Mouse (Mus musculus) myocyte (in vitro differentiated cells): ENCODE data around the gene Anxa8. TPM values are rescaled to one million over a fixed set of nuclear protein-coding genes. Genes with fewer than 3 reads are reported as not detected.

ENCODE experiments used
- H3K27me3 ChIP-seq: one replicate; pipeline ENCODE4 v1.6.1; 2011; ENCODE audit not compliant: control insufficient read depth, insufficient read depth, insufficient read length
- H3K36me3 ChIP-seq: one replicate; pipeline ENCODE4 v1.6.1; 2011; ENCODE audit not compliant: control insufficient read depth, insufficient read depth
- H3K4me2 ChIP-seq: one replicate; pipeline ENCODE4 v1.6.1; 2011; ENCODE audit warnings: low read depth, control low read depth
- H3K4me3 ChIP-seq: one replicate; pipeline ENCODE4 v1.5.1; 2011; ENCODE audit warnings: mild to moderate bottlenecking, control low read depth, moderate library complexity
- H3K79me2 ChIP-seq: one replicate; pipeline ENCODE4 v1.6.1; 2011; ENCODE audit not compliant: control insufficient read depth, insufficient read depth
- H3ac ChIP-seq: one replicate; pipeline ENCODE4 v1.6.1; 2011; ENCODE audit not compliant: control insufficient read depth, insufficient read length
- CEBPB ChIP-seq: IDR thresholded peaks from 2 replicates; pipeline ENCODE4 v1.6.1; 2011; ENCODE audit warnings: mild to moderate bottlenecking, moderate library complexity; ENCODE audit not compliant: poor library complexity, insufficient read depth, severe bottlenecking
- E2F4 ChIP-seq: IDR thresholded peaks from one replicate; pipeline ENCODE4 v1.6.1; 2011; ENCODE audit warnings: mild to moderate bottlenecking, control low read depth, moderate library complexity; ENCODE audit not compliant: insufficient read depth
- MAX ChIP-seq: IDR thresholded peaks from one replicate; pipeline ENCODE4 v1.6.1; 2011; ENCODE audit warnings: low read depth, mild to moderate bottlenecking, control low read depth
- MYOD1 ChIP-seq, 3 experiments: IDR thresholded peaks; one replicate each; pipeline ENCODE4 v1.6.1; 2011; ENCODE audit warnings: control low read depth in 2 of 3, low read depth in 2 of 3, mild to moderate bottlenecking in 2 of 3, moderate library complexity in 1 of 3; ENCODE audit not compliant: insufficient read length in 2 of 3, control insufficient read depth in 1 of 3
- MYOG ChIP-seq, 3 experiments: IDR thresholded peaks; one replicate each; pipeline ENCODE4 v1.6.1; 2011; ENCODE audit warnings: control low read depth in 2 of 3, low read depth in 2 of 3, mild to moderate bottlenecking in 2 of 3; ENCODE audit not compliant: insufficient read length in 2 of 3, control insufficient read depth in 1 of 3, insufficient read depth in 1 of 3
- POLR2A ChIP-seq: IDR thresholded peaks from one replicate; pipeline ENCODE4 v1.6.1; 2011; ENCODE audit warnings: low read depth, mild to moderate bottlenecking, control low read depth, moderate library complexity; ENCODE audit not compliant: insufficient read length
- POLR2AphosphoS2 ChIP-seq: IDR thresholded peaks from one replicate; pipeline ENCODE4 v1.6.1; 2011; ENCODE audit warnings: low read depth, control low read depth; ENCODE audit not compliant: insufficient read length
- REST ChIP-seq: IDR thresholded peaks from one replicate; pipeline ENCODE4 v1.6.1; 2011; ENCODE audit warnings: mild to moderate bottlenecking, control low read depth, moderate library complexity; ENCODE audit not compliant: insufficient read depth, insufficient read length
- SRF ChIP-seq: IDR thresholded peaks from one replicate; pipeline ENCODE4 v1.6.1; 2011; ENCODE audit warnings: low read depth; ENCODE audit not compliant: control insufficient read depth, insufficient read length
- TCF12 ChIP-seq: IDR thresholded peaks from one replicate; pipeline ENCODE4 v1.6.1; 2011; ENCODE audit warnings: mild to moderate bottlenecking, control low read depth; ENCODE audit not compliant: poor library complexity, insufficient read depth, severe bottlenecking
- TCF3 ChIP-seq: IDR thresholded peaks from one replicate; pipeline ENCODE4 v1.6.1; 2011; ENCODE audit warnings: low read depth, control low read depth; ENCODE audit not compliant: insufficient read length
- USF1 ChIP-seq: IDR thresholded peaks from one replicate; pipeline ENCODE4 v1.6.1; 2011; ENCODE audit warnings: low read depth, mild to moderate bottlenecking, control low read depth, moderate library complexity
- polyA plus RNA-seq: library from polyadenylated mRNA; unstranded; fragments of >200 nt; fragmentation: generic; extraction: Trizol; gene quantifications from one replicate; pipeline ENCODE4 v1.2.1, GENCODE M21; 2012; ENCODE audit warnings: missing spikeins

Gene Anxa8
- polyA plus RNA-seq, 1 experiment = 85.0 TPM

DNA sequence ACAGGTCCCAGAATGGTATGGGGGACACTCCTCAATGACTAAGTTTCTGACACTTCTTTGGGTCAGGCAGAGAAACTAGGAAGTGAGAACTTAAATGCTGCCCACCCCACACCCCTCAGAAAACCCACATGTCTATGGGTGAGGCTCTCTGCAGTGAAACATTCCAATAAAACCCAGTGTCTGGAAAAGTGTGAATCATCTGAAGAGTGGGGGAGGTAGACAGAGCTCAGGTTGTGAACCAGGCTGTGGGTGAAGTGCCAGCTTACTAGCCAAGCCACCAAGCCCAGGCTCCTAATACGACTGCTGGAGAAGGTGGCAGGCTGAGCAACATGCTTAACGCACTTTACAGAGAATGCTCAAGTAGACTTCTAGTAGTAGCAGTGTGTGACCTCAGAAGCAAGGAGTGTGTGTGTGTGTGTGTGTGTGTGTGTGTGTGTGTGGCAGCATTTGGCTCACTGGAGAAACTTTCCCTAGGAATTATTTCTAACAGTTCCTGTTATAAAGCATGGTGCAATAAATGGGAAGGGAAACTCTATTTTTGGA lies 2.1 kb downstream of the Anxa8 start:
- no peak overlapping the region for H3ac ChIP-seq
- no peaks in the 10 kb centered on the region for H3K36me3 ChIP-seq
- H3K27me3 ChIP-seq = no peaks in the 10 kb centered on the region
- H3K4me3 ChIP-seq = peak overlapping the region; percentile 16
- H3K79me2 ChIP-seq = peaks cover 4% of the 10 kb centered on the region
- H3K4me2 ChIP-seq = peak overlapping the region; percentile 78
- no peak for TF ChIP-seq TCF12
- no peak for TF ChIP-seq MYOD1 (IDR thresholded peaks at IDR 0.05; ENCODE audit: control insufficient read depth in 1 of 3, insufficient read length in 2 of 3, low read depth in 2 of 3)
- TF ChIP-seq USF1 = no peak
- no peak for TF ChIP-seq REST
- no peak for TF ChIP-seq SRF
- no peak for TF ChIP-seq POLR2AphosphoS2
- no peak for TF ChIP-seq E2F4

DNA sequence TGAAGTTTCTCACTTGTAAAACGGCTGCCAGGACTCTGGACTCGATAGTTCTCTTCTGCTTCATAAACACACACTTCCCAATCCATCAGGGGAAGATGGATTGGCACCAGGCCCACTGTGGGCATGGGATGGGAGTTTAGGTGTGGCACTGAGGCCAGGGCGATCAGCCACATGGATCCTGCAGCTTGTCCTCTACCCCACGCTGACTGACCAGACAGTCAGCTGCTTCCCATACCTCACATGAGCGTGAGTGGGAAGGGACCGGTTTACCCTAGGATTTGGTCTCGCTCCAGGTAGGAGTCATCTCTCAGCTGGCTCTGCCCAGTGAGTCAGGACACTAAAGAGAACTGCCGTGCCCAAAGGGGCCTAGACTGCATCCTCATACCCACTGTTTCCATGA lies 4.0 kb downstream of the Anxa8 start:
- no peak overlapping the region for H3K4me3 ChIP-seq
- peak overlapping the region; percentile 78 for H3K4me2 ChIP-seq
- no peaks in the 10 kb centered on the region for H3K27me3 ChIP-seq
- TF ChIP-seq SRF (no peak), POLR2A (peak; percentile 31), TCF12 (peak; percentile 46), POLR2AphosphoS2 (no peak), MYOD1 (IDR thresholded peaks at IDR 0.05; ENCODE audit: control insufficient read depth in 1 of 3, insufficient read length in 2 of 3, low read depth in 2 of 3) (peak in 2 of 3 experiments; percentile 75 to 93), E2F4 (no peak), MYOG (IDR thresholded peaks at IDR 0.05; ENCODE audit: control insufficient read depth in 1 of 3, insufficient read depth in 1 of 3, insufficient read length in 2 of 3, low read depth in 2 of 3) (peak in 2 of 3 experiments; percentile 51 to 80), USF1 (peak; percentile 13), CEBPB (no peak), TCF3 (peak; percentile 24)
- H3ac ChIP-seq = no peak overlapping the region
- peaks cover 4% of the 10 kb centered on the region for H3K79me2 ChIP-seq
- no peaks in the 10 kb centered on the region for H3K36me3 ChIP-seq

DNA sequence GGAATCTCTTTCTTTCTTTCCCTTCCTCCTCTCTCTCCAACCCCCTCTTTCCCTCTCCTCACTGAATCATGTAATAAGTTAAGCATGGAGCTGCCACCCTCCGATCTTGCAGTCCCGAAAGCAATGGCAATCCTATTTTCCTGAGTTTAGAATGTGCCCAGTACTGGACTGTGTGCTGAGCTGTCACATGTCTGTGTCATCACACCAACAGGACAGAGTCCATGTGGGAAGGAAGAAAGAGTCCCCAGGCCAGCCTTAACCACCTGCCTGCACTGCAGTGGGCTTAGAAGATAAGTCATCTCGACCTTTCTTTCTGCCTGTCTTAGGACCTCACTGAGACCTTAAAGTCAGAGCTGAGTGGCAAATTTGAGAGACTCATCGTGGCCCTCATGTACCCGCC lies 5.7 kb downstream of the Anxa8 start:
- H3K36me3 ChIP-seq = no peaks in the 10 kb centered on the region
- TF ChIP-seq MYOG (IDR thresholded peaks at IDR 0.05; ENCODE audit: control insufficient read depth in 1 of 3, insufficient read depth in 1 of 3, insufficient read length in 2 of 3, low read depth in 2 of 3) (no peak), TCF12 (no peak), CEBPB (no peak), SRF (no peak), TCF3 (no peak), POLR2AphosphoS2 (no peak), REST (no peak), USF1 (no peak), MAX (no peak), MYOD1 (IDR thresholded peaks at IDR 0.05; ENCODE audit: control insufficient read depth in 1 of 3, insufficient read length in 2 of 3, low read depth in 2 of 3) (no peak), E2F4 (no peak), POLR2A (no peak)
- no peak overlapping the region for H3K4me2 ChIP-seq
- H3K4me3 ChIP-seq = no peak overlapping the region
- no peaks in the 10 kb centered on the region for H3K27me3 ChIP-seq
- H3K79me2 ChIP-seq = peaks cover 4% of the 10 kb centered on the region
- no peak overlapping the region for H3ac ChIP-seq

DNA sequence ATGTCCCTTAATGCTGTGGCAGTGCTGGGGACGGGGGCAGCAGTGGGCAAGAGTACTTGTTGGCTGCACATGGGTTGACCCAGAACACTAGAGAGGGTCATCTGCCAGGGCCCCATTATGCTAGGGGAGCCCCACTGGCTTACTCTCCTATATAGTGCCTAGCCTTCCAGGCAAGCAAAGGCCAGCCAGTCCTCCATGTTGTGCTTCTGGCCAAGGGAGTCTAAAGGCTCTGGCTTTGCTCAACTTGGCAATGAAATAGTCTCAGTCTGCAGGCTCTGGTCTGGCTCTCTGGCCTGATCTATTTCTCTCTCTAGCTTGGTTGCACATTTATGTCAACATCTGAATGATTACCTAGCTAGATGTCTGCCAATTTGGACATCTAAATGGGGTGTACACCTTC lies 7.1 kb downstream of the Anxa8 start:
- Histone ChIP-seq H3ac (no peak overlapping the region), H3K27me3 (no peaks in the 10 kb centered on the region), H3K4me2 (no peak overlapping the region), H3K79me2 (peaks cover 4% of the 10 kb centered on the region), H3K36me3 (no peaks in the 10 kb centered on the region), H3K4me3 (no peak overlapping the region)
- no peak for TF ChIP-seq TCF12
- no peak for TF ChIP-seq USF1
- TF ChIP-seq POLR2A = no peak
- TF ChIP-seq E2F4 = no peak
- no peak for TF ChIP-seq SRF
- no peak for TF ChIP-seq CEBPB
- TF ChIP-seq TCF3 = no peak
- TF ChIP-seq POLR2AphosphoS2 = no peak
- no peak for TF ChIP-seq MYOD1 (IDR thresholded peaks at IDR 0.05; ENCODE audit: control insufficient read depth in 1 of 3, insufficient read length in 2 of 3, low read depth in 2 of 3)
- no peak for TF ChIP-seq REST
- no peak for TF ChIP-seq MAX
- no peak for TF ChIP-seq MYOG (IDR thresholded peaks at IDR 0.05; ENCODE audit: control insufficient read depth in 1 of 3, insufficient read depth in 1 of 3, insufficient read length in 2 of 3, low read depth in 2 of 3)

DNA sequence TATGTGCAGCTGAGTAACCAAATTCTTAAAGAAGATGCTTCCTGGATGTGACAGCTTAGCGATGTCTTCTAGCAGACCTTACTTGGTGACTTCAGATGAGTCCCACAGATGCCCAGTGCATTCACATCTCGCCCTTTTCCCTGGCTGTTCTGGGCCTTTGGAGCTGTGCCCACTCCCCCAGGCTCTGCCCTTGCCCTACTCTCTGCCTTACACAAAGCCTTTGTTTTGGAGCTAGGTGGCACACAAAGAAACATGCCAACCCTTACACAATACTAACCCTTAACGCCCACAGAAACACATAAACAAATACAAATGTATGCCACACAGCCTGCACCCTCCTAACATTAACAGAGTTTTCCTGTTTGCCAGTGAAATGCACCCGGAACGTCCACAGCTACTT lies 10.4 kb downstream of the Anxa8 start:
- no peaks in the 10 kb centered on the region for H3K79me2 ChIP-seq
- H3K27me3 ChIP-seq = no peaks in the 10 kb centered on the region
- no peak overlapping the region for H3K4me3 ChIP-seq
- H3K36me3 ChIP-seq = no peaks in the 10 kb centered on the region
- no peak overlapping the region for H3K4me2 ChIP-seq
- TF ChIP-seq POLR2AphosphoS2 (no peak), TCF12 (no peak), E2F4 (no peak), SRF (no peak), MAX (no peak), MYOD1 (IDR thresholded peaks at IDR 0.05; ENCODE audit: control insufficient read depth in 1 of 3, insufficient read length in 2 of 3, low read depth in 2 of 3) (no peak)
- H3ac ChIP-seq = no peak overlapping the region
